Mouse (Mus musculus): ENCODE data around the gene Ctdsp2. TPM values are rescaled to one million over a fixed set of nuclear protein-coding genes. Genes with fewer than 3 reads are reported as not detected.

The Ctdsp2 gene
- polyA plus RNA-seq, 1 experiment from 2014 or later = 10.7 TPM

GRCm38 (mm10) chr10:126985127-126985526 lies 6.6 kb downstream of the Ctdsp2 start:
- H3K4me2 ChIP-seq (ENCODE audit: low read depth, low read length) = no peak overlapping the region
- H3K27ac ChIP-seq (ENCODE audit: low read depth) = peak overlapping the region; percentile 48
- peaks cover 80% of the 10 kb centered on the region for H3K4me1 ChIP-seq (ENCODE audit: insufficient read depth)
- H3K9me3 ChIP-seq (ENCODE audit: low read length) = no peaks in the 10 kb centered on the region
- ATAC-seq (no peak), DNase-seq (no peak)
- H3K4me3 ChIP-seq (ENCODE audit: low read depth, low read length) = no peak overlapping the region
- WGBS (ENCODE audit: insufficient replicate concordance) = 77% methylated on average over 4 of the region's 4 CpGs
- no peak overlapping the region for H3K9ac ChIP-seq (replicated peaks)
- 0 out of 2 replicates have a peak, but pooled peaks cover 2% of the 10 kb centered on the region for H3K36me3 ChIP-seq (replicated peaks; ENCODE audit: insufficient read depth, low read length)
- H3K27me3 ChIP-seq (ENCODE audit: insufficient read depth, low read length) = no peaks in the 10 kb centered on the region
- no peak for TF ChIP-seq EP300 (IDR thresholded peaks at IDR 0.05; ENCODE audit: low read depth)
- no peak for TF ChIP-seq CTCF (IDR thresholded peaks at IDR 0.05; ENCODE audit: low read depth)

- no peak for TF ChIP-seq CTCF (IDR thresholded peaks at IDR 0.05; ENCODE audit: low read depth)
- no peak for TF ChIP-seq EP300 (IDR thresholded peaks at IDR 0.05; ENCODE audit: low read depth)
- Histone ChIP-seq H3K4me3 (ENCODE audit: low read depth, low read length) (no peak overlapping the region), H3K4me2 (ENCODE audit: low read depth, low read length) (no peak overlapping the region), H3K27me3 (ENCODE audit: insufficient read depth, low read length) (no peaks in the 10 kb centered on the region), H3K9ac (replicated peaks) (no peak overlapping the region), H3K9me3 (ENCODE audit: low read length) (no peaks in the 10 kb centered on the region), H3K27ac (ENCODE audit: low read depth) (peak overlapping the region; percentile 32; the same call in 1 of the 2 replicates), H3K4me1 (ENCODE audit: insufficient read depth) (peaks cover 76% of the 10 kb centered on the region), H3K36me3 (replicated peaks; ENCODE audit: insufficient read depth, low read length) (0 out of 2 replicates have a peak, but pooled peaks cover 2% of the 10 kb centered on the region)
- ATAC-seq = no peak
- no peak for DNase-seq
- 88% methylated on average over 9 of the region's 9 CpGs for WGBS (ENCODE audit: insufficient replicate concordance)
Observed at GRCm38 (mm10) chr10:126985579-126985978, 7.1 kb downstream of the Ctdsp2 start.

GRCm38 (mm10) chr10:126986541-126986961 lies 8.0 kb downstream of the Ctdsp2 start:
- no peak for TF ChIP-seq CTCF (IDR thresholded peaks at IDR 0.05; ENCODE audit: low read depth)
- no peak for TF ChIP-seq EP300 (IDR thresholded peaks at IDR 0.05; ENCODE audit: low read depth)
- peaks cover 70% of the 10 kb centered on the region for H3K4me1 ChIP-seq (ENCODE audit: insufficient read depth)
- no peaks in the 10 kb centered on the region for H3K9me3 ChIP-seq (ENCODE audit: low read length)
- 54% methylated on average over 4 of the region's 4 CpGs for WGBS (ENCODE audit: insufficient replicate concordance)
- peak overlapping the region; percentile 32 for H3K27ac ChIP-seq (ENCODE audit: low read depth)
- peak; percentile 48 for ATAC-seq
- peaks cover 3% of the 10 kb centered on the region; the same call in 1 of the 2 replicates for H3K36me3 ChIP-seq (replicated peaks; ENCODE audit: insufficient read depth, low read length)
- H3K4me3 ChIP-seq (ENCODE audit: low read depth, low read length) = no peak overlapping the region
- H3K27me3 ChIP-seq (ENCODE audit: insufficient read depth, low read length) = no peaks in the 10 kb centered on the region
- H3K9ac ChIP-seq (replicated peaks) = 0 out of 2 replicates have a peak overlapping the region, but pooled peaks have one; percentile 9
- DNase-seq = peak; percentile 57
- H3K4me2 ChIP-seq (ENCODE audit: low read depth, low read length) = no peak overlapping the region

- Histone ChIP-seq H3K27me3 (ENCODE audit: insufficient read depth, low read length) (no peaks in the 10 kb centered on the region), H3K4me2 (ENCODE audit: low read depth, low read length) (peak overlapping the region; percentile 41), H3K9me3 (ENCODE audit: low read length) (no peaks in the 10 kb centered on the region), H3K27ac (ENCODE audit: low read depth) (peak overlapping the region; percentile 32; the same call in 1 of the 2 replicates), H3K36me3 (replicated peaks; ENCODE audit: insufficient read depth, low read length) (peaks cover 12% of the 10 kb centered on the region), H3K9ac (replicated peaks) (no peak overlapping the region), H3K4me1 (ENCODE audit: insufficient read depth) (peaks cover 61% of the 10 kb centered on the region), H3K4me3 (ENCODE audit: low read depth, low read length) (no peak overlapping the region)
- TF ChIP-seq EP300 (IDR thresholded peaks at IDR 0.05; ENCODE audit: low read depth) (no peak), CTCF (IDR thresholded peaks at IDR 0.05; ENCODE audit: low read depth) (no peak)
- no peak for DNase-seq
- 0 out of 2 replicates have a peak, but pooled peaks have one; percentile 4 for ATAC-seq
- WGBS (ENCODE audit: insufficient replicate concordance) = 37% methylated on average over 8 of the region's 8 CpGs
Observed at GRCm38 (mm10) chr10:126987183-126988118, 8.9 kb downstream of the Ctdsp2 start.

- no peak overlapping the region for H3K9ac ChIP-seq (replicated peaks)
- DNase-seq = no peak
- H3K9me3 ChIP-seq (ENCODE audit: low read length) = no peaks in the 10 kb centered on the region
- no peak for ATAC-seq
- WGBS (ENCODE audit: insufficient replicate concordance) = 26% methylated on average over 5 of the region's 5 CpGs
- H3K27me3 ChIP-seq (ENCODE audit: insufficient read depth, low read length) = no peaks in the 10 kb centered on the region
- H3K27ac ChIP-seq (ENCODE audit: low read depth) = no peak overlapping the region
- peaks cover 50% of the 10 kb centered on the region for H3K4me1 ChIP-seq (ENCODE audit: insufficient read depth)
- H3K36me3 ChIP-seq (replicated peaks; ENCODE audit: insufficient read depth, low read length) = peaks cover 21% of the 10 kb centered on the region
- H3K4me3 ChIP-seq (ENCODE audit: low read depth, low read length) = no peak overlapping the region
- TF ChIP-seq EP300 (IDR thresholded peaks at IDR 0.05; ENCODE audit: low read depth) (no peak), CTCF (IDR thresholded peaks at IDR 0.05; ENCODE audit: low read depth) (no peak)
- H3K4me2 ChIP-seq (ENCODE audit: low read depth, low read length) = no peak overlapping the region
Observed at GRCm38 (mm10) chr10:126988513-126989165, 10.1 kb downstream of the Ctdsp2 start.
